Mouse (Mus musculus) gastrocnemius, postnatal 14 days (tissue): ENCODE results near the gene Farsa. TPM values are rescaled to one million over a fixed set of nuclear protein-coding genes. Genes with fewer than 3 reads are reported as not detected.

ENCODE experiments used
- DNase-seq: peaks from one replicate; pipeline ENCODE4 v3.0.0; 2021; ENCODE audit warnings: mixed read lengths
- intact Hi-C: fragments of 180-260 bp; cut with DNase I; formaldehyde crosslinking; loops from one replicate; pipeline ENCODE4 v1.15.1; 2025; ENCODE audit warnings: low total_unique reads
- total RNA-seq, 2 experiments: library from RNA; stranded (reverse); gene quantifications; 2 replicates each; pipeline ENCODE4 v1.2.3; 2021

Farsa gene
- total RNA-seq, 2 experiments from 2014 or later = 24.8 to 25.5 TPM

- intact Hi-C loops = no loop called here
- no peak for DNase-seq
These were observed 8.9 kb upstream of the Farsa start for GRCm38 (mm10) chr8:84847684-84848435.

DNA sequence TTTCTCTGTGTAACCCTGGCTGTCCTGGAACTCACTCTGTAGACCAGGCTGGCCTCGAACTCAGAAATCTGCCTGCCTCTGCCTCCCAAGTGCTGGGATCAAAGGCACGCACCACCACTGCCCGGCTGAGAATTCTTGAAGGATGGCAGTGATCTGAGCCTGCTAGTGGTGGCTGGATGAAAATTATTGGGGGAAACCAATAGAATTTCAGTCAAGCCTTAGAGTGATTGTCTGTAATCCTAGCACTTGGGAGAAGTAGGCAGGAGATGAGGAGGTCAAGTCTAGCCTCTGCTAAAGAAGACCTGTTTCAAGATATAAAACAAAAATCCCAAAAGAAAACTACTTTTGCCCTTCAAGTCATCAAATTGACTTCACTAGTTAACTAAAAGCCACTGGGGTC lies 355 bp upstream of the Farsa start:
- intact Hi-C loops = no loop called here
- DNase-seq = no peak

DNA sequence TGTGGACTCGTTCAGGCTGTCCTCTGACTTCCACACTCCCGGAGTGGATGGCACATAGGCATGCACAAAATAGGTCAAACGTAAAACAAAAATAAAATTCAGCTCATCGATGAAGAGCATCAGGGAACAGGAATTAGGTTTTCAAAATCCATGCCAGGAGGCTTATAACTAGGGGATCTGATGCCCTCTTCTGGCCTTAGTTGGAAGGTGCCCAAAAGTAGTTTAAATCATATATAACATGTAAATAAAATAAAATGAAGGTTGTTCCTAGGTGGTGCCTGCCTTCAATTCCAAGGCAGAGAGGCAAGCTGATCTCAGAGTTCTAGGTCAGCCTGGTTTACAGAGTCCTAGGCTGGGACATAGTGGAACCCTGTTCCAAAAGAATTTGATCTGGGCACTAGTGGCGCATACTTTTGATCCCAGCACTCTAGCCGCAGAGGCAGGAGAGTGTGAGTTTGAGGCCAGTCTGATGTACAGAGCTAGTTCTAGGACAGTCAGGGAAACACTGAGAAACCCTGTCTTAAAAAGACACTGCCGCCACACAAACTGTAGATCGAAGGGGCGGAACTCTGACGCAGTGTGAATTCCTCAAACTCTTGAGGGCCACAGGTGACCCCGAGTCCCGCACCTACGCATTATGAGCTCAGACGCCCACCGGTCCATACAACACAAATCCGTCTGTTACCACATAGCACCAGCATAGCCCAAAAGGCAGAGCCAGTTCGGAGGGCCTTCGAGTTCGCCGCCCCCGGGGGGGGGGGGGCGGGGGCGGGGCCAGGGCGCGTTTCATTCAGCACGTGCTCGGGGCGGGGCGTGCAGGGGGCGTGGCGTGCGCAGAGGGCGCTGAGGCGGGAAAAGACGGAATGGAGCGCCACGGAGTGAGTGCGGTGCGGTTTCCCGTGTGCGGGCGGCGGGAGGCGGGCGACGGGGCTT lies 14.9 kb downstream of the Farsa start, which contains the start of gene Syce2:
Gene Syce2, plus strand, starts transcription at position 736 of the 933 bp plus-strand sequence.
- intact Hi-C loops = no loop called here
- peak; percentile 80 for DNase-seq

GRCm38 (mm10) chr8:84872309-84872965 lies 15.6 kb downstream of the Farsa start:
- intact Hi-C loops = no loop called here
- peak; percentile 38 for DNase-seq

GRCm38 (mm10) chr8:84873016-84873415 lies 16.2 kb downstream of the Farsa start:
- no peak for DNase-seq
- intact Hi-C loops = no loop called here

DNA sequence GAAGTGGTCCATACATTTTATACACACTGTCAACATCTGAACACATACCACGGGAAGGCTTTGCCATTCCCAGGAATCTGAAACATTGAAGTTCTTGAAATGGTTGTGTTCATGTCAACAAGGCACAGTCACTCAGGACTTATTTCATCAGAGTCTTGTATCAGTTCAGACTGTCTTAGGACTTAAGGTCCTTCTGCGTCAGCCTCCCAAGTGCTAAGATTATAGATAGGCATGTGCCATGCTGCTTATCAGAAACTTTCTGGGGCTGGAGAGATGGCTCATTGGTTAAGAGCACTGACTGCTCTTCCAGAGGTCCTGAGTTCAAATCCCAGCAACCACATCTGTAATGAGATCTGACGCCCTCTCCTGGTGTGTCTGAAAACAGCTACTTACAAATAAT lies 17.6 kb downstream of the Farsa start:
- DNase-seq = no peak
- intact Hi-C loops = no loop called here

DNA sequence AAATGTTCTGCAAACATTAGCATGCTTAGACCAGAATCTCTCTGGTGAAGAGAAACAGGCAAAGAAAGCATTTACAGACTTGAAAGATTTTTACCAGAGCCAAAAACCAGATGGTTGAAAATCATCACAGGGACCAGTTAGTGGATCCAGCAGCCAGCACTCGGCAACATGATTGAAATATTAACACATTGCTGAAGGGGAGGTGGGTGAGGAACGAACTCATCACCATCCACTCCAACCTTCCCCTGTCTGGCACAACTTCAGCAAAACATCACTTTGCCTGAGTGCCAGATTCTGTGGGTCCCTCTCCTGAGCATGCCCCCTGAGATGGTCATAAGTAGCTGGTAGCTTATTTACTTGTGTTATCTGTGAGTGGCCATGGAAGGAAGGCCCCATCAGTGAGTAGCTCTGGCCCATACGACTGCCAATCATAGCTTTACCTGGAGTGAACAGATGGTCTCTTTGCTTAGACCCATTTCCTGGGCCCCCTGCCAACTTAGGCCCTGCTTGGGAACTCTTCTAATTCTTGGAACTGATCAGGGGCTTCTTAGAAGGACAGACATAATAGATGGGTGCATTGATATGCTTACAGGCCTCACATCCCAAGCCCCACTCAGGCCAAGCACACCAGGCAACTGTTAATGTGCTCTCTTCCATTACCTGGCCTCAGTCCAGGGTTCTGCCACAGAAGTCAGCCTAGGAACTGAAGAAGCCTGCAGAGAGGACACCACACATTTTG lies 20.7 kb downstream of the Farsa start:
- intact Hi-C loops = no loop called here

GRCm38 (mm10) chr8:84878915-84879314 lies 22.1 kb downstream of the Farsa start:
- DNase-seq = no peak
- intact Hi-C loops = no loop called here

More for the DNA sequence above, 20.7 kb downstream of the Farsa start:
- no peak for DNase-seq

DNA sequence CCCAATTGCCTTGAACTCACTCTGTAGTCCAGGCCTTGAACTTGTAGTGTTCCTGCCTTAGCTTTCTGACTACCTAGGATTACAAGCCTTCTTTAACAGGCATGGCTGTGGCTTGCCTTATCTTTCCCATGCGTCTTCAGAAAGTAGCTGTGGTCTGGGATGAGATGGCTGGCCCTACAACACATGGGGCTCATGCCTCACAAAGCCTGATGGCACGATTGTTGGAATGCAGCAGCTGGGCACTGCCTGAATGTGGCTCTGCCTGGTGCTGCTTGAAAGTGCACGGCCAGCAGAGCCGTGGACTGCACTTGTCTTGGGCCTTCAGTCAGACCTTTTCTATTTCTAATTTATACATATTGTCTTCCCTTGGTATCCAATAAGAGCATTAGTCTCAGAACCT lies 27.9 kb downstream of the Farsa start:
- intact Hi-C loops = no loop called here
- DNase-seq = no peak

DNA sequence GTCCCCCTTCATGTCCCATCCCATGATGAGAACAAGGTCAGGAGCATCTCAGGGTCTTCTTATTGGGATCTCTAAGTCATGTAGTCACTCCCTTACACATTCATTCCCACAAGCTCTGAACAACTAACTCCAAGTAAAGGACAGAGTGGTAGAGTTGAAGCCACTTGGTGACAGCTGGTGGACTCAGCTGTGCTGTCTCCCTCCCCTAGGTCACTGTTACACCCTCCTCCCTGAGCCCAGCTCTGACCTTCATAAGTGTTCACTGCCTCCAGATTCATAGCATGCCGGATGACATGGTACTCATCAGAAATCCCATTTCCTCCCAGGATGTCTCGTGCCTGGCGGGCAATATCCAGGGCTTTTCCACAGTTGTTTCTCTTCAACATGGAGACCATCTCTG lies 31.5 kb downstream of the Farsa start:
- intact Hi-C loops = no loop called here
- no peak for DNase-seq

DNA sequence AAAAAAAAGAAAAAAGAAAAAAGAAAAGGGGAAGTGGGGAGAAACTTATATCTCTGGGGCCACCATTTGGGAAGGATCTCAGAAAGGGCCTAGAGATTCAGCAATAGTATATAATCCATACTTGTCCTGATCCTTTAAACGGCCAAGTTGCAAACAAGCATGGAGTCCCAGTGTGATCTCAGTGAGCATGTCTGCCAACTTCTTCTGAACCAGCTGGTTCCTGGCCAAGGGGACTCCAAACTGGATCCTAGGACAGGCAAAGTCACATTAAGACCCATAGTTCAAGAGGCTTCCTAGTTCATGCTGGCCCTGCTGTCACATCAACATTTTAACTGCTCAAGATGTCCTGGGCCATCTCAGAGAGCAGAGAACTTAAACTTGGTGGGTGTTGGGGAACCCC lies 32.4 kb downstream of the Farsa start:
- no peak for DNase-seq
- intact Hi-C loops = no loop called here

DNA sequence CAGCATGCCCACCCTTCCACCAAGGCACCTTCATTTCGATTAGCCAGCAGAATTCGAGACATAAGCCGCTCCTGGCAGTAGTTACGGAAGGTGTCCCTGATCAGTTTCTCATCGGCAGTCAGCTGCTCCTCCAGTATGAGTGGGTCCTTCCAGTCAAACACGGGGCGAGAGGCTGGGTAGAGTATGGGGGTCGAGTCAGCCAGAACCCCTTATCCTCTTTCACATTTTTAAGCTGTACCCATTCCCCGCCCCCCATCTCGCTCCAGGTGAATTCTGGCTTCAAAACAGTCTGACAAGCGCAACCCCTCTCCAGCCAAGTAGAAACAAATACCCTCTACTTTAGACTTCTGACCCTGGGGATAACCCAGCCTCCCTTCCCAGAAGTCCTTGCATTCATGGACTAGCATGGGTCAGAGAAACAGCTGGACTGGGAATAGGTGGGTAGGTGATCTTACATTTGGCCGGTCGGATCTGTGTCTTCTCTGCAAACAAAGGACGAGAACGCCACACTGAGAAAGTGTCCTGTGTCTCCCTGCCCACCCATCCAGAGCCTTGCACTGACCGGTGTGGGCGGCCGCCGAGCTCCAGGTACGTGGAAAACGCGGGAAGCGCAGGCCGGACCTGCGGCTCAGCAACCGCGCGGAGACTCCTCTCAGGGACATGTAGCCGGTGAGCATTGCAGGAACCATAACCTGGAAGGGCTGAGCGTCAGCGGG lies 36.4 kb downstream of the Farsa start:
- DNase-seq = no peak
- intact Hi-C loops = loop anchor here (5.0 kb wide), 1 partner anchor 41 kb away; no protein-coding TSS in a partner anchor

- peak; percentile 88 for DNase-seq
- intact Hi-C loops = loop anchor here (5.0 kb wide), 1 partner anchor 41 kb away; no protein-coding TSS in a partner anchor
These were observed 36.9 kb downstream of the Farsa start, which contains the start of gene Gcdh for GRCm38 (mm10) chr8:84893709-84894134. TSS of gene Gcdh (minus strand) at chr8:84893921.

DNA sequence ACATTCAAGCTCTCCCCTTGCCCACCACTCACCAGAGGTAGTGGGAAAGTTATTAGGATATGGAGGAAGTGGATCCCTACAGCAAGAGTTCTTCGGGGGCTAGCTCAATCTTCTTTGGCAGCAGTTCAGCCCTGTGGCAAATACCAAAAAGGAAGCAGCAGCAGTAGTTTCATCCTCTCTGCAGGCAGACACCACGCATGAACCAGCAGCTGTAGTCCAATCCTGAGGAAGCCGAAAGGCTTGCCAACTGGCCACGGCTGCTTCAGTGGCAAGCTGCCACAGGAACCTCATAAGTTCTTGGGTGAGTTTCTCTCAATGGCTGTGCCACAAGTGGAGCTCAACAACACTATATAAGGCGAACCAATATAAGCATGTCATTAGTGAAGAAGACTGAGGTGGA lies 39.2 kb downstream of the Farsa start:
- no peak for DNase-seq
- intact Hi-C loops = no loop called here

DNA sequence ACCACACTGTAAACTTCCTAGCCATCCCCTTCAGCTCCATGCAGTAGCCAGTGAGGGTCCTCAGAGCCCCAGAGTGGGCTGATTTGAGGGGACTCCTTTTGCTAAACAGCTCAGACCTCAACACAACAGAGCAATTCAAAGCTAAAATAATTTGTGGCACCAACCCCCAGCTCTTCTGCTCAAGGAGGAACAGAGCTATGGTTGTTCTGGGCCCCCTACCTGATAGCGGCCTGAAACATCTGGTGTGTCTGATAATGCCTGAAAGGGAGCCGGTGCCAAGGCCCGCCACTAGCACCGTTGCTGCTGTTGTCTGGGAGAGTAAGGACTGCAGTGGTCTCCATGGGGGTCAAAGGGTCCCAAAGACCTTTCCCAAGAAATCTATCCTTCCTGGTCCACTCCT lies 44.3 kb downstream of the Farsa start:
- DNase-seq = no peak
- intact Hi-C loops = no loop called here

DNA sequence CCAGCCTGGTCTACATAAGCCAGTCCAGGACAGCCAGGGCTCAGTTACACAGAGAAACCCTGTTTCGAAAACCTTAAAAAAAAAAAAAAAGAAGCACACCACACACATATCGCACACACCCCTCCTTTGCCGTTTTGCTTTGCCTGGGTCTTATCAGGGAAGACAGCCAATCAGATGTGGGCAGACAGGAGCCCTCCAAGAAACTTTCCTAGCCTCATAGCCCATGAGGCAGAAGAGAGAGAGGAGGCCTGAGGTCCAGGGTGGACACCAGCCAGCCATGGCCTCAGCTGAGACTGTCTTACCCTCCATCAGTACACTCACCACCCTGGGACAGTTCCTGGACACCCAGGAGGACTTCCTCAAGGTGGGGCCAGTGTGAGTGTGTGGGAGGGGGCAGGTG lies 45.0 kb downstream of the Farsa start, which contains the start of gene Klf1:
Gene Klf1, plus strand, starts transcription at position 177 of the 400 bp plus-strand sequence.
- intact Hi-C loops = no loop called here
- no peak for DNase-seq

DNA sequence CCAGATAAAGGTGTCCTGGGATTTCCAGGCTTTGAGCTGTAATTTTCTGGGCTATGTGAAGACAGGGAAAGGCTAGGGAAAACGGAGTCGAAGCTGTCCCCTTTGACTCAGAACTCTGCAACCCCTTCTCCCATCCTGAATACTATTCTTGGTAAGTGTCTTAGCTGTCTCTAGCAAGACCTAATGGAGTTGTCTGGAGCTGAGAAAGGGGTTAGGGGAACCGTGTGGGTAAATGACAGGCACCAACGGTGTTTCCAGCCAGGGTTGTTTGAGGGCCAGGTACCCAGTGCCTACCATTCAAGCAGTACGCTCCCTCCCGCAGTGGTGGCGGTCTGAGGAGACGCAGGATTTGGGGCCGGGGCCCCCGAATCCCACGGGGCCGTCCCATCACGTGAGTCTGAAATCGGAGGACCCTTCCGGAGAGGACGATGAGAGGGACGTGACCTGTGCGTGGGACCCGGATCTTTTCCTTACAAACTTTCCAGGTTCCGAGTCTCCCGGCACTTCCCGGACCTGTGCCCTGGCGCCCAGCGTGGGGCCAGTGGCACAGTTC lies 45.7 kb downstream of the Farsa start:
- intact Hi-C loops = no loop called here

More for the DNA sequence above, 45.7 kb downstream of the Farsa start:
- no peak for DNase-seq
